Mouse (Mus musculus): ENCODE results near the gene Rnf26. TPM values are rescaled to one million over a fixed set of nuclear protein-coding genes. Genes with fewer than 3 reads are reported as not detected.

Gene Rnf26
- total and polyA plus RNA-seq, 2 experiments from 2014 or later, result 15.0 to 33.4 TPM

DNA sequence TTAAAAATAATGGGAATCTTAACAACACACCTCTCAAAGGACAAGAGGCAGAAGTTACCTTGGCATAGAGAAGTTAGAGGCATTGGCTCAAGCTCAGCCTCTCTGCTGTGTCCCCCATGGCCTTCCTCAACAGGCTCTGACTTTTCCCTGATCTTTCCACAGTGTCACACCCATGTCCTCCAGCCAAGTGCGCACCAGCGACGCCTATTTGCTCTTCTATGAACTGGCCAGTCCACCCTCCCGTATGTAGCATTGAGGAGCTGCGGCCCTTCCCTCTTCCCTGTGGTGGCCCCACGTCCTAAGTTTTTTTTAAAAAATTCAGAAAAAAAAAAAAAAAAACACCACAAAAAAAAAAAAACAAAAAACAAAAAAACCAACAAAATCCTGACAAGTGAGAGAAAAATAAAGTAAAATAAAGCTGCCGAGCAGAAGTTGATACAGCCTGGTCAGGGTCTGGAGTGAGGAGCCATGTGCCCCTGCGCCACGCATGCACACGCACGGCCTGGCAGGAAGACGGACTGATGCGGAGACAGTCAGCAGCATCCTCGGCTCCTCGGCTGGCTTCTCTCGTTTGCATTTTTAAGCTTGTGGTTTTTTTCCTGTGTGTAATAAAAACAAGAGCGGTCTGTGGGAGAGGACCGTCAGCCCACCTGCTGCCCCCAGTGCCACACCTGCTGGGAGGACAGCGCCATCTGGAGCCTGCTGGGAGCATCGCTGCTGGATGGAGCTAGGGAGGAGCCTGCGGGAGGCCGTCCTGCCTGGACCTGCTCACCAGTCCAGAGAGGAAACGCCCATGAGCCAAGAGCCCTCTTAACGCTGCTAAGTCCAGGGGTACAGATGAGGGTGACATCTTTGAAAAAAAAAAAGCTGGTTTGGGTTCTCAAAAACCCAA, 19.5 kb downstream of the Rnf26 start:
- Histone ChIP-seq H3K4me1 (ENCODE audit: insufficient read depth, low read length) (peaks cover 6% of the 10 kb centered on the region; the same call in 1 of the 2 replicates), H3K27ac (ENCODE audit: low read depth, low read length) (no peak overlapping the region), H3K4me2 (ENCODE audit: low read depth, low read length, poor library complexity, severe bottlenecking) (peak overlapping the region; percentile 49), H3K4me3 (ENCODE audit: low read depth, low read length) (peak overlapping the region; percentile 18; the same call in 1 of the 2 replicates), H3K9ac (replicated peaks; ENCODE audit: low read length, poor library complexity, severe bottlenecking) (no peak overlapping the region), H3K9me3 (ENCODE audit: low read length) (no peaks in the 10 kb centered on the region), H3K36me3 (ENCODE audit: insufficient read depth, low read length) (no peaks in the 10 kb centered on the region), H3K27me3 (ENCODE audit: insufficient read depth, low read length) (no peaks in the 10 kb centered on the region; the same call in 1 of the 2 replicates)
- peak; percentile 53; the same call in 1 of the 2 replicates for ATAC-seq (ENCODE audit: low FRiP score)
- TF ChIP-seq CTCF (IDR thresholded peaks at IDR 0.05), result peak; percentile 89
- peak; percentile 81 for DNase-seq (ENCODE audit: low spot score)
- WGBS, result 28% methylated on average over 24 of the region's 24 CpGs

DNA sequence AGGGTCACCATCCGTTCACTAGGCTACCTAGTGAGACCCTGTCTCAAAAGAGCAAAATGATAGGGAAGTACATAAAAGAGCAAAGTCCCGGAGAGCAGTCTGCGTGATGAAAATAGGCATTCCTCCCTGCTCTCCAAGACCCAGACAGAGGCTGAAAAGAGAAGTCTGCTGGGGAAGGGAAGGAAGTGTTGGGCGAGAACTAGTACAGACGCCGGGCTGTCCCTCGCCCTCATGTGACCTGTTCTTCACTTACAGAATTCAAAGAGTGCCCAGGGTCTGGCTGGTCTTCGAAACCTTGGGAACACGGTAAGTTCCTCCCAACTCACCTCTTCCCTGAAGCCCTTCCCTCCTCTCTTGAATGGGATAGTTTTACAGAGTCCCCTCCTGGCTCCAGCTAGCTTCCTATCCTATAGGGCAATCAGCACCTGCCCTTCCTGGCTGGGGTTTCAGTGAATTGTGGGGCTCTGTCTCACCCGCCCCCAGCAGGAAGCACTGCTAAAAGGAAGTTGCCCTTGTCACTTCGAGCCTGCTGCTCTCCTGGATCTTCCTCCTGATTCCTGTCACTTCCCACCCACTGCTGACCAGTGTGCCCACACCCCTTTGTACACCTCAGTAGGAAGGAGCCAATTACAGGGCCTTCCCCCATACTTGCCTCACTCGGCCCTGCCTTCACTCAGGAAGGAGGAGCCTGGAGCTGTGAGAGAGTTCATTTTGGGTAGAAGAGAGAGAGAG, 24.3 kb downstream of the Rnf26 start:
- DNase-seq (ENCODE audit: low spot score), result no peak
- Histone ChIP-seq H3K27me3 (ENCODE audit: insufficient read depth, low read length) (peaks cover 11% of the 10 kb centered on the region), H3K9ac (replicated peaks; ENCODE audit: low read length, poor library complexity, severe bottlenecking) (no peak overlapping the region), H3K4me1 (ENCODE audit: insufficient read depth, low read length) (peaks cover 13% of the 10 kb centered on the region; the same call in 1 of the 2 replicates), H3K36me3 (ENCODE audit: insufficient read depth, low read length) (no peaks in the 10 kb centered on the region), H3K4me2 (ENCODE audit: low read depth, low read length, poor library complexity, severe bottlenecking) (no peak overlapping the region), H3K9me3 (ENCODE audit: low read length) (no peaks in the 10 kb centered on the region), H3K27ac (ENCODE audit: low read depth, low read length) (no peak overlapping the region), H3K4me3 (ENCODE audit: low read depth, low read length) (no peak overlapping the region)
- WGBS, result 75% methylated on average over 12 of the region's 12 CpGs
- no peak for ATAC-seq (ENCODE audit: low FRiP score)
- TF ChIP-seq CTCF (IDR thresholded peaks at IDR 0.05), result no peak

- Histone ChIP-seq H3K9me3 (ENCODE audit: low read length) (no peaks in the 10 kb centered on the region), H3K36me3 (ENCODE audit: insufficient read depth, low read length) (no peaks in the 10 kb centered on the region), H3K4me2 (ENCODE audit: low read depth, low read length, poor library complexity, severe bottlenecking) (no peak overlapping the region), H3K27ac (ENCODE audit: low read depth, low read length) (no peak overlapping the region), H3K4me3 (ENCODE audit: low read depth, low read length) (no peak overlapping the region), H3K4me1 (ENCODE audit: insufficient read depth, low read length) (peaks cover 19% of the 10 kb centered on the region; the same call in 1 of the 2 replicates), H3K9ac (replicated peaks; ENCODE audit: low read length, poor library complexity, severe bottlenecking) (no peak overlapping the region), H3K27me3 (ENCODE audit: insufficient read depth, low read length) (peaks cover 16% of the 10 kb centered on the region)
- TF ChIP-seq CTCF (IDR thresholded peaks at IDR 0.05), result no peak
- DNase-seq (ENCODE audit: low spot score), result no peak
- WGBS, result 20% methylated on average over 15 of the region's 15 CpGs
- no peak for ATAC-seq (ENCODE audit: low FRiP score)
Measured at GRCm38 (mm10) chr9:44087761-44088455, 25.4 kb downstream of the Rnf26 start.

DNA sequence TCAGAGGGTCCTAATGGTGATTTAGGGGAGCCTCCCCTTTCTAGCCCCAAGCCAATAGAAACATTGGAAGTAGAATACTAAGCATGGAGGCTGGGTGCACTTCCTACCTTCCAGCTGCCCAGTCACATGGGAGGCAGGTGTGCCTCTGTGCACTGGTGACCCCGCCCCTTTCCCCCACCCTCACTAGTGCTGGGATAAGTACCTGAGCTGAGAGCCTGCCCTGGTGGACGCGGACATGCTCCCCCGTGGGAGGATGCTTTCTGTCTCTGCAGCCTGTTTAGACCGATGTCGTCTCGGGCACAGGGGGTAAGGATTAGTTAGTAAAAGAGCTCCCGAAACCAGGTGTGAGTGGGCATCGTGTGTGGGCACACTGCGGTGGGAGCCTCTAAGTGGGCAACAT, 26.4 kb downstream of the Rnf26 start:
- Histone ChIP-seq H3K36me3 (ENCODE audit: insufficient read depth, low read length) (no peaks in the 10 kb centered on the region), H3K4me2 (ENCODE audit: low read depth, low read length, poor library complexity, severe bottlenecking) (no peak overlapping the region), H3K27ac (ENCODE audit: low read depth, low read length) (no peak overlapping the region), H3K27me3 (ENCODE audit: insufficient read depth, low read length) (peaks cover 16% of the 10 kb centered on the region), H3K4me1 (ENCODE audit: insufficient read depth, low read length) (peaks cover 19% of the 10 kb centered on the region; the same call in 1 of the 2 replicates), H3K9me3 (ENCODE audit: low read length) (no peaks in the 10 kb centered on the region), H3K9ac (replicated peaks; ENCODE audit: low read length, poor library complexity, severe bottlenecking) (no peak overlapping the region), H3K4me3 (ENCODE audit: low read depth, low read length) (no peak overlapping the region)
- WGBS, result 52% methylated on average over 10 of the region's 10 CpGs
- no peak for TF ChIP-seq CTCF (IDR thresholded peaks at IDR 0.05)
- ATAC-seq (ENCODE audit: low FRiP score) (no peak), DNase-seq (ENCODE audit: low spot score) (no peak)

DNA sequence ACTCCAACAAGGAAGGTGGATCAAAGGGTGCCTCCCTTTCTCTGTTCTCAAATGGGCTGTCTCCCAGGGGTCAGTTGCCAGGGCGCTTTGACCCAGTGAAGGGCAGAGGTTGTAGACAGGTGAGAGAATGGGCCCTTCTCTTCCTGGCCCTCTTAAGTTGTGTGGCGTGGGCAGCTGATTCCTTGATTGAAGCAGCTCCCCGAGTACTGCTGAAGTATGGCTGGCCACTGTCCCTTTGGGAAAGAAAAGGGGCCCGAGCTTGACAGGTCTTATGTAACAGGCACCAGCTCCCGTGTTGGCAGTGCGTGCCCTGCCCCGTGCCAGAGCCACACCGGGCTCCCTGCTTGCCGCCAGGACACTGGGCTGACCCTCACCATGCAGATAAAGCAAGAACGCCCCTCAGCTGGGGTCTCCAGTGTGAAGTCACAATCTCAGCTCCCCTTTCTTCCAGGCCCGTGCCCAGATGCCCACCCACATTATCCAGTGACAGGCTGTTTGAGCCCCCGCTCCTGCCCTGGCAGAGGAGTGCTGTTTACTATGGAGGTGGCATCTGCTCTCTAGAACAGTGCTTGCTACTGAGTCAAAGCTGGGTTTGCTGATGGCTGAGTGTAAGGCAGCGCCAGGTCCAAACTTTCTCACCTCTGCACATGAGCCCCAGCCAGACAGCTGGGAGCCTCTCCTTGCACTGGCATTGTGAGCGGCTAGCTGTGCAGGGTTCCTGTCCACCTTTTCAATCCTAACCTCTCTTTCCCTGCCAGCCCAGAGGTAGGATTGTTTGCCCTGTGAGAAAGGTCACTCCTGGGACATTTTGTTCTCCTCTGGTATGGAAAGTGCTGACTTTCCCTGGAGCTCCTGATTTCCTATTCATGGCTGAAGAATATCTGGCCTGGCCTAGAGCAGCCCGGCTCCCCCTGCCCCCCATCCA, 27.3 kb downstream of the Rnf26 start:
- Histone ChIP-seq H3K9me3 (ENCODE audit: low read length) (no peaks in the 10 kb centered on the region), H3K27me3 (ENCODE audit: insufficient read depth, low read length) (peaks cover 16% of the 10 kb centered on the region), H3K4me1 (ENCODE audit: insufficient read depth, low read length) (peaks cover 19% of the 10 kb centered on the region; the same call in 1 of the 2 replicates), H3K36me3 (ENCODE audit: insufficient read depth, low read length) (no peaks in the 10 kb centered on the region), H3K4me2 (ENCODE audit: low read depth, low read length, poor library complexity, severe bottlenecking) (peak overlapping the region; percentile 100), H3K4me3 (ENCODE audit: low read depth, low read length) (peak overlapping the region; percentile 57; the same call in 1 of the 2 replicates), H3K9ac (replicated peaks; ENCODE audit: low read length, poor library complexity, severe bottlenecking) (no peak overlapping the region), H3K27ac (ENCODE audit: low read depth, low read length) (no peak overlapping the region)
- WGBS, result 70% methylated on average over 15 of the region's 15 CpGs
- DNase-seq (ENCODE audit: low spot score) (no peak), ATAC-seq (ENCODE audit: low FRiP score) (no peak)
- no peak for TF ChIP-seq CTCF (IDR thresholded peaks at IDR 0.05)
